Mouse (Mus musculus) heart, adult 8-10 months (tissue): ENCODE data around the gene Gm7980. TPM values are rescaled to one million over a fixed set of nuclear protein-coding genes. Genes with fewer than 3 reads are reported as not detected.
"Not testable (repeated sequence)": the region's sequence is repeated elsewhere in the genome, so short reads cannot be mapped to it uniquely, and the experiment has no call there.

Experiments
- DNase-seq: peaks from one replicate; pipeline ENCODE4 v3.0.0; 2022; ENCODE audit warnings: low spot score
- total RNA-seq, 4 experiments: library from RNA; stranded (reverse); gene quantifications; 2 replicates each; pipeline ENCODE4 v1.2.4; 2022

Gm7980 gene
- not detected for total RNA-seq

DNA sequence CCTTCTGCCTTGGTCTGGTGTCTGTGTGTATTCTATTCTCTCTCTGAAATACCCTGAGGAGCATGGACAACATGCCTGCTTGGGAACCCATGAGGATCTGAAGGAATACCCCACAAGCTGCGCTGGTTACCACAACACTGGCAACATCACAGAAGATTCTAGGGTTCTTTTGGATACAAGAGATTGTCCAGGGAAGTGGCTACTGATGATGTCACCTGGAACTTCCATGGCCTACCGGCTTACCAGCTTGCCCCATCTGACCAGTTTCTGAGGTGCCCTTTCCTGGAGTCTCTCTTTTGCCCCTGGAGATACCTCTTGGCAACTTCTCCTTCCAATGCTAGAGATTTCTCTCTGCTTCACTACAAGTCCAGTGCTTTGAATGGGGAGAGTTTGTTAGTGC, at the start of gene Gm7980:
Gene Gm7980 (minus strand): TSS at position 101 of the 400 bp plus-strand sequence.
- DNase-seq = not testable (repeated sequence)

DNA sequence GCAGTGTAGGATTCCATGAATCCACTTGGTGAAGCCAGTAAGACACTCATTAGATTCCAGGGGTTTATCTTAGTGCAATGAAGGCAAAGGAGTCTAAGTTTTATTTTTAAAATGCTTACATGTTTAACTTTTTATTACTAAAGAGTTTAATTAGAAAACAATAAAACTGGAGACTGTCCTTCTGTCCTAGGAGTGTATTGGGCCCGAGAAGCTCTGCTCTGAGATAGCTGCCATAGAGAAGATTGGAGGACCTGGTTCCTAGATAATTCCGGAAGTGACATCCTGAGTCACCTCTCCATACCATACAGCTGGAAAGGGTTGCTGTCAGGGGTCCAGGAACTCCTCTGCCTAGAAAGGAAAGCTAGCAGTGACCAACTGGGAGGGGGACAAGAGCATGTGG, 36.6 kb upstream of the Gm7980 start, which contains the start of gene 1700024B05Rik:
Gene 1700024B05Rik (plus strand): TSS at position 301 of the 400 bp plus-strand sequence.
- not testable (repeated sequence) for DNase-seq

DNA sequence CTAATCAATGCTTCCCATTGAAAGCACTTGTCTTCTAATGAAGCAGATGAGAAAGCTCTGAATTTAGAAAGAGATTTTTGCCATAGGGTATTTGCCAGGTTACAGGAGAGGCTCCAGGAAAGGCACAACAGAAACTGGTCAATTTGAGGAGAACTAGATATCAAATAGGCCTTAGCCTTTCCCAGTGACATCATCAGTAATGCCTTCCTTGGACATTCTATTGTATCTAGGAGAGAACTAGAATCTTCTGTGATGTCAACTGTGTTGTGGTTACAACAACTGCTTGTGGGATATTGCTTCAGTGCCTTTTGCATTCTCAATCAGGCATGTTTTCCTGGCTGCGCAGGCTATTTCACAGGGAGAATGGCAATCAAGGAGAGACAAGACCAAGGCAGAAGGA, 17.6 kb upstream of the Gm7980 start, which contains the start of gene 1700049E17Rik1:
Gene 1700049E17Rik1 (plus strand): TSS at position 301 of the 400 bp plus-strand sequence.
- not testable (repeated sequence) for DNase-seq

Other genes with a start within 250 kb of the Gm7980 start
- not detected for gene Gm8068, start 205.4 kb downstream of the Gm7980 start, total RNA-seq
- not detected for gene Gm7929, start 156.7 kb downstream of the Gm7980 start, total RNA-seq
- gene Gm47189, start 134.8 kb downstream of the Gm7980 start, total RNA-seq = not detected
- gene 1700049E17Rik1, start 17.7 kb upstream of the Gm7980 start, total RNA-seq = not detected
- gene 1700024B05Rik, start 36.7 kb upstream of the Gm7980 start, total RNA-seq = not detected
- not detected for gene Gm6401, start 60.6 kb upstream of the Gm7980 start, total RNA-seq
- not detected for gene Gm3543, start 76.0 kb upstream of the Gm7980 start, total RNA-seq
- not detected for gene Gm7951, start 210.1 kb upstream of the Gm7980 start, total RNA-seq